Mouse (Mus musculus) erythroblast, embryonic 14.5 days (primary cell): ENCODE measurements around the gene Pde5a.

Source experiments
- GATA1 ChIP-seq: IDR thresholded peaks from 2 replicates; pipeline ENCODE4 v1.6.1; 2012; ENCODE audit warnings: low read length, inconsistent platforms, mixed read lengths
- TAL1 ChIP-seq: IDR thresholded peaks from 3 replicates; pipeline ENCODE4 v1.6.1; 2012; ENCODE audit warnings: low read length, inconsistent platforms, mixed read lengths

GRCm38 (mm10) chr3:122807313-122807712 lies 78.6 kb downstream of the Pde5a start:
- TF ChIP-seq GATA1 (no peak), TAL1 (no peak)
